Comparison of ENCODE assay signal across 16 mouse cellular contexts in the genomic region with DNA sequence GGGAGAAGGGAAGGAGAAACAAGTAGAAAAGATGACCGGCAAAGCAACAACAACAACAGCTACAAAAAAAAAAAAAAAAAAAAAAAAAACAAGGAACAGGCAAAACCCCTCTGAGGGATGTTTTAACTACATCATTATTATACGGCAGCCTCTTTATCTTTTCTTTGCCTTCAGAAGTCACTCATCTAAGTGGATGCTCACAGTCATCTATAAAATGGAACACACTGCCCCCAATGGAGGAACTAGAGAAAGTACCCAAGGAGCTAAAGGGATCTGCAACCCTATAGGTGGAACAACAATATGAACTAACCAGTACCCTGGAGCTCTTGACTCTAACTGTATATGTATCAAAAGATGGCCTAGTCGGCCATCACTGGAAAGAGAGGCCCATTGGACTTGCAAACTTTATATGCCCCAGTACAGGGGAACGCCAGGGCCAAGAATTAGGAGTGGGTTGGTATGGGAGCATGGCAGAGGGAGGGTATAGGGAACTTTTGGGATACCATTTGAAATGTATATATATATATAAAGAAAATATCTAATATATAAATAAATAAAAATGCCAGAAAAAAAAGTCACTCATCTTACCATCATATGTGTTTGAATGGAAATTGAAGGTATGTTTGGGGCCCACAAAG. TPM values are rescaled to one million over a fixed set of nuclear protein-coding genes. Genes with fewer than 3 reads are reported as not detected.
DNase-seq lines count a peak whose midpoint lies in the region; ATAC-seq and TF ChIP-seq lines count a peak whose summit lies in the region.
"Not testable (repeated sequence)": the region's sequence is repeated elsewhere in the genome, so short reads cannot be mapped to it uniquely, and the experiment has no call there.
"Had no signal": no experiment of that assay in that cellular context is flagged by ENCODE, and none has a peak within 500 bp of the region (broad histone marks: within the 10 kb centered on the region; RNA-seq: fewer than 3 reads in every experiment).

No protein-coding gene starts in this region.

- H3K4me2 ChIP-seq in embryonic facial prominence, embryonic 13.5 days: 0 out of 2 replicates have a peak overlapping the region, but pooled peaks have one; percentile 53
- peak overlapping the region; percentile 60 for H3K4me2 ChIP-seq in forebrain, postnatal 0 days (ENCODE audit: low read depth)
- H3K4me2 ChIP-seq in hindbrain, embryonic 11.5 days (replicated peaks; ENCODE audit: low read depth, low read length): not testable (repeated sequence)
- H3K4me2 ChIP-seq in intestine, embryonic 16.5 days (ENCODE audit: low read depth, low read length): peak overlapping the region; percentile 58
- peak overlapping the region; percentile 72; the same call in 1 of the 2 replicates for H3K4me2 ChIP-seq in liver, embryonic 12.5 days
- peak overlapping the region; percentile 59 for H3K4me2 ChIP-seq in midbrain, embryonic 14.5 days (ENCODE audit: low read length)
- H3K4me2 ChIP-seq in neural tube, embryonic 15.5 days: peak overlapping the region; percentile 69

- not testable (repeated sequence) for H3K27ac ChIP-seq in embryonic facial prominence, embryonic 13.5 days; forebrain, postnatal 0 days (ENCODE audit: low read depth, low read length); hindbrain, embryonic 11.5 days (ENCODE audit: low read depth, low read length); intestine, embryonic 16.5 days (ENCODE audit: low read length); liver, embryonic 12.5 days; midbrain, embryonic 14.5 days (replicated peaks; ENCODE audit: low read depth, low read length); neural tube, embryonic 15.5 days (replicated peaks)

- TF ChIP-seq CTCF in forebrain, postnatal 0 days (IDR thresholded peaks at IDR 0.05; ENCODE audit: low read depth): 0 out of 2 replicates have a peak, but pooled peaks have one; percentile 8

- not testable (repeated sequence) for DNase-seq in forebrain, postnatal 0 days; hindbrain, embryonic 11.5 days (ENCODE audit: low spot score); midbrain, embryonic 14.5 days

- H3K9me3 ChIP-seq in embryonic facial prominence, embryonic 13.5 days; forebrain, postnatal 0 days (ENCODE audit: low read length); hindbrain, embryonic 11.5 days (ENCODE audit: control insufficient read depth, low read length); intestine, embryonic 16.5 days (ENCODE audit: control insufficient read depth, low read length); liver, embryonic 12.5 days (replicated peaks); midbrain, embryonic 14.5 days (ENCODE audit: control insufficient read depth, low read length); neural tube, embryonic 15.5 days (replicated peaks): not testable (repeated sequence)

- ATAC-seq in embryonic facial prominence, embryonic 13.5 days (ENCODE audit: insufficient number of reproducible peaks, insufficient read depth, low FRiP score, low TSS enrichment, low read depth); forebrain, postnatal 0 days; intestine, embryonic 16.5 days; liver, embryonic 12.5 days; midbrain, embryonic 14.5 days (ENCODE audit: low FRiP score, low TSS enrichment); neural tube, embryonic 15.5 days (ENCODE audit: low FRiP score): not testable (repeated sequence)
- ATAC-seq in hindbrain, embryonic 11.5 days (ENCODE audit: low FRiP score): peak; percentile 66

- H3K9ac ChIP-seq in embryonic facial prominence, embryonic 13.5 days; forebrain, postnatal 0 days; hindbrain, embryonic 11.5 days (ENCODE audit: low read depth, low read length); intestine, embryonic 16.5 days (ENCODE audit: low read depth, low read length); liver, embryonic 12.5 days; midbrain, embryonic 14.5 days (replicated peaks; ENCODE audit: low read length); neural tube, embryonic 15.5 days (replicated peaks): not testable (repeated sequence)

- 79% methylated on average over 4 of the region's 4 CpGs for WGBS in embryonic facial prominence, embryonic 13.5 days
- WGBS in forebrain, postnatal 0 days: 79% methylated on average over 4 of the region's 4 CpGs
- WGBS in hindbrain, embryonic 11.5 days: 87% methylated on average over 4 of the region's 4 CpGs
- WGBS in intestine, embryonic 16.5 days: 83% methylated on average over 3 of the region's 4 CpGs
- 44% methylated on average over 3 of the region's 4 CpGs for WGBS in liver, embryonic 12.5 days (ENCODE audit: insufficient replicate concordance)
- 78% methylated on average over 4 of the region's 4 CpGs for WGBS in midbrain, embryonic 14.5 days
- 81% methylated on average over 4 of the region's 4 CpGs for WGBS in neural tube, embryonic 15.5 days

- H3K36me3 ChIP-seq in embryonic facial prominence, embryonic 13.5 days; forebrain, postnatal 0 days (ENCODE audit: insufficient read depth); hindbrain, embryonic 11.5 days (ENCODE audit: control insufficient read depth, insufficient read depth, low read length); intestine, embryonic 16.5 days (ENCODE audit: control insufficient read depth, insufficient read depth, low read length); liver, embryonic 12.5 days; midbrain, embryonic 14.5 days (ENCODE audit: control insufficient read depth, insufficient read depth, low read length); neural tube, embryonic 15.5 days: not testable (repeated sequence)

- peak overlapping the region; percentile 52; the same call in 1 of the 2 replicates for H3K4me3 ChIP-seq in embryonic facial prominence, embryonic 13.5 days
- H3K4me3 ChIP-seq in forebrain, postnatal 0 days (ENCODE audit: low read depth, low read length); hindbrain, embryonic 11.5 days (ENCODE audit: low read depth, low read length); intestine, embryonic 16.5 days (ENCODE audit: low read length); liver, embryonic 12.5 days: not testable (repeated sequence)
- peak overlapping the region; percentile 40; the same call in 1 of the 2 replicates for H3K4me3 ChIP-seq in midbrain, embryonic 14.5 days (replicated peaks; ENCODE audit: low read depth, low read length)
- H3K4me3 ChIP-seq in neural tube, embryonic 15.5 days (replicated peaks): peak overlapping the region; percentile 47; the same call in 1 of the 2 replicates

- not testable (repeated sequence) for H3K27me3 ChIP-seq in embryonic facial prominence, embryonic 13.5 days; forebrain, postnatal 0 days (ENCODE audit: insufficient read depth, low read length); hindbrain, embryonic 11.5 days (ENCODE audit: control insufficient read depth, insufficient read depth, low read length); intestine, embryonic 16.5 days (replicated peaks; ENCODE audit: control insufficient read depth, insufficient read depth, low read length); liver, embryonic 12.5 days (replicated peaks); midbrain, embryonic 14.5 days (ENCODE audit: control insufficient read depth, insufficient read depth, low read length); neural tube, embryonic 15.5 days (replicated peaks)

- H3K4me1 ChIP-seq in embryonic facial prominence, embryonic 13.5 days; forebrain, postnatal 0 days (ENCODE audit: insufficient read depth); hindbrain, embryonic 11.5 days (replicated peaks; ENCODE audit: control insufficient read depth, insufficient read depth, low read length); intestine, embryonic 16.5 days (ENCODE audit: control insufficient read depth, insufficient read depth, low read length); liver, embryonic 12.5 days; midbrain, embryonic 14.5 days (ENCODE audit: control insufficient read depth, insufficient read depth, low read length); neural tube, embryonic 15.5 days: not testable (repeated sequence)

RNA-seq across cellular contexts. Expression of gene Mum1l1, which starts 0.5 kb away (rescaled TPM):
- 23.2 and 27.1 TPM in 2 replicates for polyA plus RNA-seq in embryonic facial prominence, embryonic 13.5 days (2015; fragmentation: Nextera tagmentation; extraction: Ambion mirVana)
- total RNA-seq in forebrain, postnatal 0 days (2014; rRNA removed): 4.3 and 6.5 TPM in 2 replicates
- polyA plus RNA-seq in forebrain, postnatal 0 days (2015; fragmentation: Nextera tagmentation; extraction: Ambion mirVana): 4.9 and 5.4 TPM in 2 replicates
- polyA plus RNA-seq in hindbrain, embryonic 11.5 days (2014; fragmentation: Nextera tagmentation; extraction: Ambion mirVana): 17.1 and 18.3 TPM in 2 replicates
- 6.5 and 7.0 TPM in 2 replicates for polyA plus RNA-seq in intestine, embryonic 16.5 days (2015; fragmentation: Nextera tagmentation; extraction: Ambion mirVana)
- polyA plus RNA-seq in liver, embryonic 12.5 days (2016; fragmentation: Nextera tagmentation; extraction: Ambion mirVana): 4.3 and 6.0 TPM in 2 replicates
- polyA plus RNA-seq in midbrain, embryonic 14.5 days (2014; fragmentation: Nextera tagmentation; extraction: Ambion mirVana): 7.3 and 10.2 TPM in 2 replicates
- polyA plus RNA-seq in neural tube, embryonic 15.5 days (2015; fragmentation: Nextera tagmentation; extraction: Ambion mirVana): 12.5 and 13.6 TPM in 2 replicates
- polyA plus RNA-seq: activated CD4-positive, CD25-positive, alpha-beta regulatory T cell, adult 4 months; CD4-positive, CD25-positive, alpha-beta regulatory T cell, adult 4 months had no signal

RNA-seq across cellular contexts. Expression of gene 4933428M09Rik, which starts 30.3 kb away (rescaled TPM):
- polyA plus RNA-seq in embryonic facial prominence, embryonic 13.5 days (2015; fragmentation: Nextera tagmentation; extraction: Ambion mirVana): not detected in 2 replicates
- total RNA-seq in forebrain, postnatal 0 days (2014; rRNA removed): not detected in 2 replicates
- not detected in 2 replicates for polyA plus RNA-seq in forebrain, postnatal 0 days (2015; fragmentation: Nextera tagmentation; extraction: Ambion mirVana)
- polyA plus RNA-seq in hindbrain, embryonic 11.5 days (2014; fragmentation: Nextera tagmentation; extraction: Ambion mirVana): not detected in 2 replicates
- not detected in 2 replicates for polyA plus RNA-seq in intestine, embryonic 16.5 days (2015; fragmentation: Nextera tagmentation; extraction: Ambion mirVana)
- polyA plus RNA-seq in liver, embryonic 12.5 days (2016; fragmentation: Nextera tagmentation; extraction: Ambion mirVana): not detected in 2 replicates
- not detected in 2 replicates for polyA plus RNA-seq in midbrain, embryonic 14.5 days (2014; fragmentation: Nextera tagmentation; extraction: Ambion mirVana)
- polyA plus RNA-seq in neural tube, embryonic 15.5 days (2015; fragmentation: Nextera tagmentation; extraction: Ambion mirVana): not detected in 2 replicates
- total RNA-seq: adrenal gland, postnatal 25 days; gastrocnemius, postnatal 36 days; layer of hippocampus, postnatal 10 days; left cerebral cortex, postnatal 10 days had no signal
- polyA plus RNA-seq: activated CD4-positive, CD25-positive, alpha-beta regulatory T cell, adult 4 months; CD4-positive, CD25-positive, alpha-beta regulatory T cell, adult 4 months; heart, embryonic 10.5 days; limb, embryonic 15.5 days; thymus, adult 2 months had no signal
